Mouse (Mus musculus): ENCODE results near the gene A930018P22Rik.

- TF ChIP-seq CTCF (IDR thresholded peaks at IDR 0.05; ENCODE audit: low read depth) (no peak), EP300 (IDR thresholded peaks at IDR 0.05; ENCODE audit: low read depth) (no peak)
Measured at GRCm38 (mm10) chr2:104130165-104130564, 7.6 kb downstream of the A930018P22Rik start.

All from heart, postnatal 0 days (tissue).